8 mouse cellular contexts compared by ENCODE assay signal in the genomic region with DNA sequence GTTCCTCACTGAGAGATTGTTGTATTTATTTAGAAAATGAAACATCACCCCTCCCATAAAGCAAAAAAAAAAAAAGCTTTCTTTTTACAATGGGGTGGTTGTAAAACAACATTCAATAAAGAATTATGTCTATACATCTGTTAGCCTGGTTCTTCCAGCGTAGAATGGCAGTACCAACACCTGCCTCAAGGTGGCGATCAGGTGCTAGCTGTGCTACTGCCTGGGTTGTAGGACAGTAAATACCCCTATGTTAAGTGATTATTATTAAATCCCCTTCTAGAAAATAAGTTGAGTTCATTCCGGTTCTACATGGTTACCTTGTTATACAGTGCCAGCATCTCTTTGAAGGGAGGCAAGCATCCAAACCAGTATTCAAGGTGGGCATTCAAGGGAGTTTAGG.
DNase-seq lines count a peak whose midpoint lies in the region; ATAC-seq and TF ChIP-seq lines count a peak whose summit lies in the region.
"Had no signal": no experiment of that assay in that cellular context is flagged by ENCODE, and none has a peak within 500 bp of the region (broad histone marks: within the 10 kb centered on the region; RNA-seq: fewer than 3 reads in every experiment).

No protein-coding gene starts in this region.

- TF ChIP-seq POLR2A in brain, embryonic 14.5 days (IDR thresholded peaks at IDR 0.05; ENCODE audit: borderline replicate concordance, extremely low read depth, insufficient read depth, insufficient read length, poor library complexity, severe bottlenecking), result no peak

- no peaks in the 10 kb centered on the region for H3K4me1 ChIP-seq in lung, embryonic 14.5 days (ENCODE audit: insufficient read depth)

- intact Hi-C loops in heart, postnatal 14 days (cut with DNase I), result loop anchor here (5.0 to 10.0 kb wide), 4 partner anchors 165 to 698 kb away; no protein-coding TSS in a partner anchor

- no peaks in the 10 kb centered on the region for H3K27me3 ChIP-seq in lung, embryonic 14.5 days (ENCODE audit: insufficient read depth, low read length)
- H3K27me3 ChIP-seq: megakaryocyte, embryonic 14.5 days had no signal

- H3K36me3 ChIP-seq in lung, embryonic 14.5 days (ENCODE audit: insufficient read depth), result no peaks in the 10 kb centered on the region

- no peak overlapping the region for H3K4me2 ChIP-seq in lung, embryonic 14.5 days

- no peaks in the 10 kb centered on the region for H3K9me3 ChIP-seq in lung, embryonic 14.5 days (ENCODE audit: low read depth, low read length)
- H3K9me3 ChIP-seq: megakaryocyte, embryonic 14.5 days had no signal

- no peak overlapping the region for H3K9ac ChIP-seq in lung, embryonic 14.5 days

- 61% methylated on average over 3 of the region's 3 CpGs for WGBS in lung, embryonic 14.5 days

- ATAC-seq in lung, embryonic 14.5 days (ENCODE audit: insufficient read depth), result no peak

- H3K4me3 ChIP-seq in layer of hippocampus, adult 2 months, result no peak overlapping the region
- H3K4me3 ChIP-seq in lung, embryonic 14.5 days (ENCODE audit: low read depth, low read length), result no peak overlapping the region
- H3K4me3 ChIP-seq: megakaryocyte, embryonic 14.5 days had no signal

- H3K27ac ChIP-seq in layer of hippocampus, adult 2 months, result no peak overlapping the region
- no peak overlapping the region for H3K27ac ChIP-seq in lung, embryonic 14.5 days (ENCODE audit: low read depth)

- peak; percentile 26 to 58 for DNase-seq in layer of hippocampus, adult 2 months (ENCODE audit: low spot score in 2 of 2)
- DNase-seq in layer of hippocampus, postnatal 14 days (ENCODE audit: low spot score in 2 of 2), result no peak
- peak; percentile 71 for DNase-seq in NIH3T3 (ENCODE audit: low read depth)
- peak; percentile 22 for DNase-seq in brain, embryonic 14.5 days (ENCODE audit: low read depth)
- peak; percentile 55 to 76 for DNase-seq in heart, postnatal 14 days
- DNase-seq in lung, embryonic 14.5 days, result peak; percentile 70
- DNase-seq in spleen, postnatal 36 days (ENCODE audit: low spot score in 2 of 2), result peak; percentile 36 to 38

- peak; percentile 89 for TF ChIP-seq CTCF in layer of hippocampus, adult 2 months (conservative IDR thresholded peaks at IDR 0.05)
- peak; percentile 62; the same call in 1 of the 2 replicates for TF ChIP-seq CTCF in brain, embryonic 14.5 days (IDR thresholded peaks at IDR 0.05; ENCODE audit: borderline replicate concordance, extremely low read depth, insufficient read depth, insufficient read length)
- TF ChIP-seq CTCF in lung, embryonic 14.5 days (IDR thresholded peaks at IDR 0.05; ENCODE audit: low read depth), result peak; percentile 74

Comparison
In these comparisons a context has a peak if more than half of its experiments do, and no peak if none do; other contexts are left out.
1. DNase-seq: peak in layer of hippocampus, adult 2 months (2 of 2), NIH3T3 (single experiment), brain, embryonic 14.5 days (single experiment), heart, postnatal 14 days (2 of 2), lung, embryonic 14.5 days (single experiment) and spleen, postnatal 36 days (2 of 2); none in layer of hippocampus, postnatal 14 days (0 of 2).
2. Peak in every context shown above with its lines, with median percentiles within 50 percentile points of each other: CTCF ChIP-seq.